Mouse (Mus musculus): Measurements from ENCODE around the gene Gm9945.

Gene Gm9945

GRCm38 (mm10) chr11:53479783-53480301, at the start of gene Gm9945, which contains the start of gene Sowaha:
Gene Gm9945 (plus strand): TSS chr11:53480166.
Gene Sowaha (minus strand): TSS chr11:53480274.
- peak; percentile 31 for DNase-seq

- peak; percentile 29 for DNase-seq
Measured at GRCm38 (mm10) chr11:53430300-53430669, 49.7 kb upstream of the Gm9945 start.

- peak; percentile 99 for DNase-seq
Measured at GRCm38 (mm10) chr11:53430670-53431346, 49.2 kb upstream of the Gm9945 start, which contains the start of the genes Uqcrq and Gdf9. Gene Uqcrq (minus strand): TSS chr11:53430831. Gene Gdf9 (plus strand): TSS chr11:53431023.

- no peak for DNase-seq
Measured at GRCm38 (mm10) chr11:53431347-53432056, 48.5 kb upstream of the Gm9945 start.

GRCm38 (mm10) chr11:53433057-53433456, 46.9 kb upstream of the Gm9945 start:
- DNase-seq, result no peak

GRCm38 (mm10) chr11:53435504-53435903, 44.5 kb upstream of the Gm9945 start:
- no peak for DNase-seq

GRCm38 (mm10) chr11:53436338-53436737, 43.6 kb upstream of the Gm9945 start:
- DNase-seq, result no peak

GRCm38 (mm10) chr11:53441921-53442320, 38.0 kb upstream of the Gm9945 start:
- no peak for DNase-seq

- DNase-seq, result peak; percentile 61
Measured at GRCm38 (mm10) chr11:53443861-53444260, 36.1 kb upstream of the Gm9945 start.

GRCm38 (mm10) chr11:53445562-53445961, 34.4 kb upstream of the Gm9945 start:
- DNase-seq, result no peak

- no peak for DNase-seq
Measured at GRCm38 (mm10) chr11:53446183-53446582, 33.8 kb upstream of the Gm9945 start.

- DNase-seq, result no peak
Measured at GRCm38 (mm10) chr11:53447996-53448395, 32.0 kb upstream of the Gm9945 start.

- DNase-seq, result no peak
Measured at GRCm38 (mm10) chr11:53448529-53448928, 31.4 kb upstream of the Gm9945 start.

GRCm38 (mm10) chr11:53450070-53450705, 29.8 kb upstream of the Gm9945 start:
- DNase-seq, result no peak

- no peak for DNase-seq
Measured at GRCm38 (mm10) chr11:53451361-53451760, 28.6 kb upstream of the Gm9945 start.

GRCm38 (mm10) chr11:53452396-53452795, 27.6 kb upstream of the Gm9945 start:
- no peak for DNase-seq

GRCm38 (mm10) chr11:53453031-53453430, 26.9 kb upstream of the Gm9945 start:
- DNase-seq, result no peak

- DNase-seq, result peak; percentile 67
Measured at GRCm38 (mm10) chr11:53456474-53457371, 23.2 kb upstream of the Gm9945 start, which contains the start of the genes Gm10447 and Shroom1. Gene Gm10447 (minus strand): TSS chr11:53457110. Gene Shroom1 (plus strand): TSS chr11:53457205.

- DNase-seq, result no peak
Measured at GRCm38 (mm10) chr11:53457372-53457954, 22.5 kb upstream of the Gm9945 start.

GRCm38 (mm10) chr11:53458996-53459395, 21.0 kb upstream of the Gm9945 start:
- no peak for DNase-seq

GRCm38 (mm10) chr11:53460192-53460591, 19.8 kb upstream of the Gm9945 start:
- DNase-seq, result no peak

- no peak for DNase-seq
Measured at GRCm38 (mm10) chr11:53461727-53462126, 18.2 kb upstream of the Gm9945 start.

Data from lung, postnatal 14 days (tissue).